Comparison of ENCODE assay signal across 8 mouse cellular contexts in genomic region chr8:84579595-84579994, GRCm38 (mm10).
DNase-seq lines count a peak whose midpoint lies in the region; ATAC-seq and TF ChIP-seq lines count a peak whose summit lies in the region.

No protein-coding gene starts in this region.

- TF ChIP-seq CTCF in ES-Bruce4 (IDR thresholded peaks at IDR 0.05; ENCODE audit: low read depth, low read length), result peak; percentile 93
- peak; percentile 82 for TF ChIP-seq CTCF in stomach, postnatal 0 days (IDR thresholded peaks at IDR 0.05; ENCODE audit: low read depth)

- H3K27ac ChIP-seq in heart, embryonic 14.5 days (replicated peaks in 1 of 2; ENCODE audit: control insufficient read depth in 1 of 2, insufficient read depth in 1 of 2, low read depth in 2 of 2, low read length in 2 of 2), result no peak overlapping the region
- H3K27ac ChIP-seq in heart, embryonic 11.5 days (ENCODE audit: low read depth, low read length), result no peak overlapping the region
- no peak overlapping the region for H3K27ac ChIP-seq in ES-Bruce4 (ENCODE audit: insufficient read depth, low read length)
- no peak overlapping the region for H3K27ac ChIP-seq in hindbrain, embryonic 13.5 days
- H3K27ac ChIP-seq in stomach, postnatal 0 days (replicated peaks), result no peak overlapping the region

- H3K9me3 ChIP-seq in heart, embryonic 14.5 days (ENCODE audit: control insufficient read depth, low read length), result peaks cover under 1% of the 10 kb centered on the region; the same call in 1 of the 2 replicates
- H3K9me3 ChIP-seq in heart, embryonic 11.5 days (replicated peaks; ENCODE audit: control insufficient read depth, low read length), result no peaks in the 10 kb centered on the region
- H3K9me3 ChIP-seq in ES-Bruce4 (replicated peaks; ENCODE audit: control insufficient read depth, insufficient read depth, low read length, poor library complexity, severe bottlenecking), result 0 out of 2 replicates have a peak, but pooled peaks cover under 1% of the 10 kb centered on the region
- H3K9me3 ChIP-seq in hindbrain, embryonic 13.5 days, result no peaks in the 10 kb centered on the region
- H3K9me3 ChIP-seq in stomach, postnatal 0 days (ENCODE audit: control insufficient read depth, low read length), result no peaks in the 10 kb centered on the region

- H3K4me1 ChIP-seq in heart, embryonic 14.5 days (ENCODE audit: control insufficient read depth in 2 of 2, insufficient read depth in 2 of 2, low read length in 2 of 2), result peaks cover 3% of the 10 kb centered on the region in 2 experiments; a peak in 1 of 4 replicates
- H3K4me1 ChIP-seq in heart, embryonic 11.5 days (ENCODE audit: control insufficient read depth, insufficient read depth, low read length), result peaks cover 3% of the 10 kb centered on the region; the same call in 1 of the 2 replicates
- no peaks in the 10 kb centered on the region for H3K4me1 ChIP-seq in ES-Bruce4 (ENCODE audit: control insufficient read depth, insufficient read depth, low read length)
- no peaks in the 10 kb centered on the region for H3K4me1 ChIP-seq in hindbrain, embryonic 13.5 days (replicated peaks)
- no peaks in the 10 kb centered on the region for H3K4me1 ChIP-seq in stomach, postnatal 0 days (replicated peaks; ENCODE audit: control insufficient read depth, insufficient read depth)

- no peak overlapping the region for H3K9ac ChIP-seq in heart, embryonic 14.5 days (ENCODE audit: low read length)
- no peak overlapping the region for H3K9ac ChIP-seq in heart, embryonic 11.5 days (ENCODE audit: low read depth, low read length)
- no peak overlapping the region for H3K9ac ChIP-seq in ES-Bruce4 (ENCODE audit: low read depth, poor library complexity, severe bottlenecking)
- no peak overlapping the region for H3K9ac ChIP-seq in hindbrain, embryonic 13.5 days
- H3K9ac ChIP-seq in stomach, postnatal 0 days (ENCODE audit: low read length), result no peak overlapping the region

- WGBS in heart, embryonic 14.5 days, result 14% methylated on average over 3 of the region's 3 CpGs
- WGBS in heart, embryonic 11.5 days (ENCODE audit: insufficient replicate concordance), result 14% methylated on average over 3 of the region's 3 CpGs
- WGBS in hindbrain, embryonic 13.5 days, result 22% methylated on average over 3 of the region's 3 CpGs
- 27% methylated on average over 3 of the region's 3 CpGs for WGBS in stomach, postnatal 0 days

- no peaks in the 10 kb centered on the region for H3K36me3 ChIP-seq in heart, embryonic 14.5 days (ENCODE audit: control insufficient read depth, insufficient read depth, low read length)
- no peaks in the 10 kb centered on the region for H3K36me3 ChIP-seq in heart, embryonic 11.5 days (ENCODE audit: control insufficient read depth, insufficient read depth, low read length)
- no peaks in the 10 kb centered on the region for H3K36me3 ChIP-seq in ES-Bruce4 (ENCODE audit: control insufficient read depth, insufficient read depth, low read length, poor library complexity, severe bottlenecking)
- peaks cover 60% of the 10 kb centered on the region for H3K36me3 ChIP-seq in hindbrain, embryonic 13.5 days
- no peaks in the 10 kb centered on the region for H3K36me3 ChIP-seq in stomach, postnatal 0 days (ENCODE audit: control insufficient read depth, insufficient read depth, low read length)

- DNase-seq in embryo, embryonic 10 days (ENCODE audit: low spot score), result peak; percentile 83
- peak; percentile 61 for DNase-seq in lung, postnatal 14 days
- DNase-seq in stomach, postnatal 0 days (ENCODE audit: low spot score), result peak; percentile 41
- no peak for DNase-seq in urinary bladder, adult 18-20 months (ENCODE audit: low spot score in 2 of 2)

- no peaks in the 10 kb centered on the region for H3K27me3 ChIP-seq in heart, embryonic 14.5 days (ENCODE audit: control insufficient read depth, insufficient read depth, low read length)
- H3K27me3 ChIP-seq in heart, embryonic 11.5 days (ENCODE audit: control insufficient read depth, insufficient read depth, low read length), result 0 out of 2 replicates have a peak, but pooled peaks cover 3% of the 10 kb centered on the region
- H3K27me3 ChIP-seq in ES-Bruce4 (ENCODE audit: control insufficient read depth, insufficient read depth, low read length, poor library complexity, severe bottlenecking), result no peaks in the 10 kb centered on the region
- no peaks in the 10 kb centered on the region for H3K27me3 ChIP-seq in hindbrain, embryonic 13.5 days
- no peaks in the 10 kb centered on the region for H3K27me3 ChIP-seq in stomach, postnatal 0 days (ENCODE audit: control insufficient read depth, insufficient read depth, low read length)

- no peak for TF ChIP-seq POLR2A in ES-Bruce4 (IDR thresholded peaks at IDR 0.05; ENCODE audit: insufficient read depth, low read length)

- TF ChIP-seq EP300 in ES-Bruce4 (IDR thresholded peaks at IDR 0.05; ENCODE audit: insufficient read depth, low read depth, low read length), result no peak
- TF ChIP-seq EP300 in stomach, postnatal 0 days (optimal IDR thresholded peaks at IDR 0.05), result no peak

- no peak overlapping the region for H3K4me2 ChIP-seq in heart, embryonic 14.5 days (ENCODE audit: low read length)
- no peak overlapping the region for H3K4me2 ChIP-seq in heart, embryonic 11.5 days
- H3K4me2 ChIP-seq in hindbrain, embryonic 13.5 days, result no peak overlapping the region
- no peak overlapping the region for H3K4me2 ChIP-seq in stomach, postnatal 0 days (replicated peaks; ENCODE audit: low read depth)

- no peak overlapping the region for H3K4me3 ChIP-seq in heart, embryonic 14.5 days (ENCODE audit: control insufficient read depth in 1 of 2, insufficient read depth in 1 of 2, low read depth in 1 of 2, low read length in 2 of 2)
- H3K4me3 ChIP-seq in heart, embryonic 11.5 days (ENCODE audit: low read depth, low read length), result no peak overlapping the region
- H3K4me3 ChIP-seq in ES-Bruce4 (ENCODE audit: low read depth, low read length), result peak overlapping the region; percentile 8
- H3K4me3 ChIP-seq in hindbrain, embryonic 13.5 days, result no peak overlapping the region
- no peak overlapping the region for H3K4me3 ChIP-seq in stomach, postnatal 0 days (ENCODE audit: low read depth, low read length)

- ATAC-seq in heart, embryonic 14.5 days (ENCODE audit: insufficient number of reproducible peaks, insufficient read depth, low FRiP score, low read depth), result 0 out of 2 replicates have a peak, but pooled peaks have one; percentile 28
- no peak for ATAC-seq in heart, embryonic 11.5 days (replicated peaks; ENCODE audit: insufficient number of reproducible peaks, low FRiP score, low TSS enrichment)
- ATAC-seq in hindbrain, embryonic 13.5 days (ENCODE audit: low FRiP score), result peak; percentile 34; the same call in 1 of the 2 replicates
- peak; percentile 34; the same call in 1 of the 2 replicates for ATAC-seq in stomach, postnatal 0 days (ENCODE audit: low FRiP score, low TSS enrichment)

Comparison
In these comparisons a context has a peak if more than half of its experiments do, and no peak if none do; other contexts are left out.
1. DNase-seq: peak in embryo, embryonic 10 days (single experiment), lung, postnatal 14 days (single experiment) and stomach, postnatal 0 days (single experiment); none in urinary bladder, adult 18-20 months (0 of 2).